Mouse (Mus musculus) T-helper 2 cell (primary cell): ENCODE results near the gene Zyg11a.
"Not testable (repeated sequence)": the region's sequence is repeated elsewhere in the genome, so short reads cannot be mapped to it uniquely, and the experiment has no call there.

Source experiments
- in situ Hi-C: fragments of 300-600 bp; cut with MboI, MseI; formaldehyde crosslinking; loops from one replicate; pipeline ENCODE4 v1.15.1; 2025; ENCODE audit warnings: high pct_unique_total_duplicates

Zyg11a gene

DNA sequence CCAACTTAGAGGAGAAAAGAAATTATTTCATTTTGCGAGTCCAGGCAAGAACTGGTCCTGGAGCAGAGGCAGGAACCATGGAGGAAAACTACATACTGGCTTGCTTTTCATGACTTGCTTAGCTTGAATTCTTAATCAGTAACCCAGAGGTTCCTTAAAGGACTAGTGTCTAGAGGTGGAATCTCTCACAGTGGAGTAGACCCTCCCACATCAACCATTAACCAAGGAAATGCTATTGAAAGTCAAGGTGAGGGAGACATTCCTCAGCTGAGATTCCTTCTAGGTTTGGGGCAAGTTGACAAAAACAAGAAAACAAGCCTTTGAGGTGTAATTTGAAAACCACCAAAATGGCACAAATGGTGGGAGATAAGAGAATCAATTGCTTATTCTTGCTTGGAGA is 73.0 kb downstream of the Zyg11a start, which contains the start of gene Scp2:
TSS of gene Scp2 (minus strand) at position 119 of the 400 bp plus-strand sequence.
- in situ Hi-C loops: no loop called here

DNA sequence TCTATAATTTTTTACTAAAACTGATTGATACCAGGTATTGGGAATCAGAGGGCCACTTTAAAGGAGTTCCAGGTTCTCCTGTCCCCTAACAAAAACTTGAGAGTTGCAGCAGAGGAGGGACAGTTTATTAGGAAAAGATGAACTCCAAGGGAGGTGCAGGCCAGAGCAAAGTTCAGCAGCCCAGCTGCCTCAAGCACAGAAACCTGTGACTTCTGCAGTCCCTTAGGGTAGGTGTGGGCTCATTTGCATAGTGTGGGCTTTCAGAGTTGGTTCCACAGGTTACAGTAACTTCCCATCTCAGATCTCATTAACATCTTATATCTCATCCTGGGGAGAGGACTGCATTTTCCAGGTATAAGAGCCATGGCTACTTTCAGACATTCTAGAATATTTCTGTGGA is 74.1 kb downstream of the Zyg11a start:
- in situ Hi-C loops: no loop called here

DNA sequence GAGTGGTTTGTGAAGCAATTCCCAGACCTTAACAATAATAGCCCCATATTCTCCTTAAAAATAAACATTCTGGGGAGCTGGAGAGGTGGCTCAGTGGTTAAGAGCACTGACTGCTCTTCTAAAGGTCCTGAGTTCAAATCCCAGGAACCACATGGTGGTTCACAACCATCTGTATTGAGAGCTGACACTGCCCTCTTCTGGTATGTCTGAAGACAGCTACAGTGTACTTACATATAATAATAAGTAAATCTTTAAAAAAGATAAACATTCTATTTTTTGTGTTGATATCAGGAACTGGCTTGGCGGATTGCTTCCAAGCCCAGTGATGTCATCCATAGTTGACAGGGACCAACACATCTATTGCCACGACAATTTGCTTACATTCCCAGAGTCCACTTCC is 74.7 kb downstream of the Zyg11a start:
- in situ Hi-C loops: not testable (repeated sequence)

DNA sequence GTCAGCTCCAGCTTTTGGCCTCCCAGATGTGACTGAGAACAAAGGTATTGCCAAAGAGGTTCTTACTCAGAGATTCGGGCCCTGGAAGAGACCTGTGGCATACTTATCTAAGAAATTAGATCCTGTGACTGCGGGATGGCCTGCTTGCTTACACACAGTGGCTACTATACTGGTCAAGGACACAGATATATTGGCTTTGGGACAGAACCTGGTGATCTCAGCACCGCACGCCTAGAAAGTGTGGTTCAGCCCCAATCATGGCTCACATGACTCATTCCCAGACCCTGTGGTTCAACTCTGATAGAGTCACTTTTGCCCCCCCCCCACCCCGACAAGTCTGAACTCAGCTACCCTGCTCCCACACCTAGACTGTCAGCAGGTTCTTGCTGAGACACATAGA is 80.9 kb downstream of the Zyg11a start:
- in situ Hi-C loops: loop anchor here (10.0 kb wide), 1 partner anchor 1028 kb away; no protein-coding TSS in a partner anchor
